ENCODE assay signal across 12 mouse cellular contexts in genomic region chr11:97714784-97715760, GRCm38 (mm10). TPM values are rescaled to one million over a fixed set of nuclear protein-coding genes. Genes with fewer than 3 reads are reported as not detected.
DNase-seq lines count a peak whose midpoint lies in the region; ATAC-seq and TF ChIP-seq lines count a peak whose summit lies in the region.
"Had no signal": no experiment of that assay in that cellular context is flagged by ENCODE, and none has a peak within 500 bp of the region (broad histone marks: within the 10 kb centered on the region; RNA-seq: fewer than 3 reads in every experiment).

No protein-coding gene starts in this region.

- ATAC-seq in lung, embryonic 16.5 days (ENCODE audit: low read depth): peak; percentile 47; the same call in 1 of the 2 replicates
- ATAC-seq in cerebellum, adult (ENCODE audit: insufficient number of reproducible peaks, low FRiP score, low TSS enrichment): no peak
- ATAC-seq: forebrain, embryonic 13.5 days had no signal

- no peak for TF ChIP-seq POLR2A in bone marrow, adult 2 months (IDR thresholded peaks at IDR 0.05; ENCODE audit: borderline replicate concordance, control insufficient read depth, low read depth, low read length)

- H3K4me3 ChIP-seq in left cerebral cortex, adult 2 months: no peak overlapping the region
- no peak overlapping the region for H3K4me3 ChIP-seq in bone marrow, adult 2 months (replicated peaks; ENCODE audit: control insufficient read depth, low read depth, low read length)
- no peak overlapping the region for H3K4me3 ChIP-seq in lung, embryonic 16.5 days (ENCODE audit: low read length)
- H3K4me3 ChIP-seq: forebrain, embryonic 13.5 days; hindbrain, embryonic 10.5 days; neural tube, embryonic 13.5 days had no signal

- no peaks in the 10 kb centered on the region for H3K27me3 ChIP-seq in lung, embryonic 16.5 days (ENCODE audit: control insufficient read depth, insufficient read depth, low read depth, low read length)
- H3K27me3 ChIP-seq: forebrain, embryonic 13.5 days; neural tube, embryonic 13.5 days had no signal

- peak in 1 of 2 experiments; percentile 43 for DNase-seq in left cerebral cortex, adult 2 months (ENCODE audit: extremely low spot score in 1 of 2, low spot score in 2 of 2)
- DNase-seq in left cerebral cortex, postnatal 4 days: no peak
- DNase-seq in MN1 (ENCODE audit: low spot score): peak; percentile 79
- DNase-seq in layer of hippocampus, postnatal 25 days (ENCODE audit: extremely low spot score in 1 of 2, low spot score in 1 of 2): no peak
- DNase-seq: cerebellum, adult 9-10 months; kidney, postnatal 4 days had no signal

- H3K36me3 ChIP-seq in lung, embryonic 16.5 days (ENCODE audit: control insufficient read depth, insufficient read depth, low read length): peaks cover 32% of the 10 kb centered on the region

- H3K9ac ChIP-seq in lung, embryonic 16.5 days (ENCODE audit: low read length): no peak overlapping the region
- H3K9ac ChIP-seq: forebrain, embryonic 13.5 days; neural tube, embryonic 13.5 days had no signal

- H3K9me3 ChIP-seq in lung, embryonic 16.5 days (ENCODE audit: control insufficient read depth, low read length): no peaks in the 10 kb centered on the region
- H3K9me3 ChIP-seq: forebrain, embryonic 13.5 days; hindbrain, embryonic 10.5 days; neural tube, embryonic 13.5 days had no signal

- intact Hi-C loops in left cerebral cortex, adult 2 months (cut with DNase I): loop anchor here (1.0 to 2.0 kb wide), 2 partner anchors 30 to 38 kb away; partner anchors contain the start of gene Pip4k2b
- intact Hi-C loops in left cerebral cortex, postnatal 4 days (cut with DNase I): no loop called here

- H3K27ac ChIP-seq in left cerebral cortex, adult 2 months: peak overlapping the region; percentile 62; the same call in 1 of the 2 replicates
- peak overlapping the region; percentile 17; the same call in 1 of the 2 replicates for H3K27ac ChIP-seq in bone marrow, adult 2 months (ENCODE audit: control insufficient read depth, insufficient read depth, low read depth, low read length, poor library complexity)
- no peak overlapping the region for H3K27ac ChIP-seq in lung, embryonic 16.5 days (ENCODE audit: low read length)
- H3K27ac ChIP-seq: forebrain, embryonic 13.5 days; hindbrain, embryonic 10.5 days; neural tube, embryonic 13.5 days had no signal

- 55% methylated on average over 14 of the region's 14 CpGs for WGBS in bone marrow, adult 2 months
- 79% methylated on average over 14 of the region's 14 CpGs for WGBS in lung, embryonic 16.5 days

- TF ChIP-seq CTCF in left cerebral cortex, adult 2 months (IDR thresholded peaks at IDR 0.05): no peak
- no peak for TF ChIP-seq CTCF in bone marrow, adult 2 months (IDR thresholded peaks at IDR 0.05; ENCODE audit: control insufficient read depth, insufficient read depth, low read length)

- no peak overlapping the region for H3K4me2 ChIP-seq in lung, embryonic 16.5 days (ENCODE audit: low read depth, low read length)
- H3K4me2 ChIP-seq: forebrain, embryonic 13.5 days; neural tube, embryonic 13.5 days had no signal

- peaks cover 3% of the 10 kb centered on the region; the same call in 1 of the 2 replicates for H3K4me1 ChIP-seq in bone marrow, adult 2 months (ENCODE audit: control insufficient read depth, insufficient read depth, low read length)
- H3K4me1 ChIP-seq in lung, embryonic 16.5 days (replicated peaks; ENCODE audit: control insufficient read depth, insufficient read depth, low read length): no peaks in the 10 kb centered on the region
- H3K4me1 ChIP-seq: forebrain, embryonic 13.5 days; hindbrain, embryonic 10.5 days; neural tube, embryonic 13.5 days had no signal

RNA-seq across cellular contexts. Expression of gene Psmb3, which starts 11.9 kb away (rescaled TPM):
- total RNA-seq in left cerebral cortex, adult 2 months (2021): 100 to 1,000 TPM; 113 to 123 TPM
- total RNA-seq in left cerebral cortex, postnatal 4 days (2021): 100 to 1,000 TPM; 168 to 172 TPM
- 138 and 152 TPM in 2 replicates for polyA plus RNA-seq in bone marrow, adult 2 months (2011; ENCODE audit: insufficient read depth, insufficient read length, low replicate concordance, missing spikeins)
- 430 and 457 TPM in 2 replicates for polyA plus RNA-seq in lung, embryonic 16.5 days (2015; fragmentation: Nextera tagmentation; extraction: Ambion mirVana)
- 100 to 1,000 TPM; 125 to 144 TPM for total RNA-seq in layer of hippocampus, postnatal 25 days (2021)

RNA-seq across cellular contexts. Expression of gene Pcgf2, which starts 14.8 kb away (rescaled TPM):
- total RNA-seq in left cerebral cortex, adult 2 months (2021): 10 to 100 TPM; 36.2 to 39.6 TPM
- total RNA-seq in left cerebral cortex, postnatal 4 days (2021): 100 to 1,000 TPM; 100 to 104 TPM
- polyA plus RNA-seq in bone marrow, adult 2 months (2011; ENCODE audit: insufficient read depth, insufficient read length, low replicate concordance, missing spikeins): 7.0 and 10.7 TPM in 2 replicates
- 16.2 and 16.5 TPM in 2 replicates for polyA plus RNA-seq in lung, embryonic 16.5 days (2015; fragmentation: Nextera tagmentation; extraction: Ambion mirVana)
- total RNA-seq in layer of hippocampus, postnatal 25 days (2021): 10 to 100 TPM; 19.7 to 27.9 TPM

RNA-seq across cellular contexts. Expression of gene Pip4k2b, which starts 29.4 kb away (rescaled TPM):
- total RNA-seq in left cerebral cortex, adult 2 months (2021): 100 to 1,000 TPM; 114 to 117 TPM
- 100 to 1,000 TPM; 180 to 185 TPM for total RNA-seq in left cerebral cortex, postnatal 4 days (2021)
- 9.5 and 11.7 TPM in 2 replicates for polyA plus RNA-seq in bone marrow, adult 2 months (2011; ENCODE audit: insufficient read depth, insufficient read length, low replicate concordance, missing spikeins)
- 1.3 and 2.2 TPM in 2 replicates for polyA plus RNA-seq in lung, embryonic 16.5 days (2015; fragmentation: Nextera tagmentation; extraction: Ambion mirVana)
- total RNA-seq in layer of hippocampus, postnatal 25 days (2021): 100 to 1,000 TPM; 104 to 105 TPM

RNA-seq across cellular contexts. Expression of gene Cisd3, which starts 29.4 kb away (rescaled TPM):
- total RNA-seq in left cerebral cortex, adult 2 months (2021): 10 to 100 TPM; 47.7 to 57.6 TPM
- total RNA-seq in left cerebral cortex, postnatal 4 days (2021): 10 to 100 TPM; 25.8 to 28.5 TPM
- 29.3 and 76.0 TPM in 2 replicates for polyA plus RNA-seq in bone marrow, adult 2 months (2011; ENCODE audit: insufficient read depth, insufficient read length, low replicate concordance, missing spikeins)
- 57.5 and 66.6 TPM in 2 replicates for polyA plus RNA-seq in lung, embryonic 16.5 days (2015; fragmentation: Nextera tagmentation; extraction: Ambion mirVana)
- total RNA-seq in layer of hippocampus, postnatal 25 days (2021): 10 to 100 TPM; 47.0 to 55.1 TPM

RNA-seq across cellular contexts. Expression of gene Cwc25, which starts 51.3 kb away (rescaled TPM):
- 10 to 100 TPM; 19.5 to 21.3 TPM for total RNA-seq in left cerebral cortex, adult 2 months (2021)
- total RNA-seq in left cerebral cortex, postnatal 4 days (2021): 10 to 100 TPM; 17.6 to 20.4 TPM
- 10.4 and 11.7 TPM in 2 replicates for polyA plus RNA-seq in bone marrow, adult 2 months (2011; ENCODE audit: insufficient read depth, insufficient read length, low replicate concordance, missing spikeins)
- 16.1 and 18.5 TPM in 2 replicates for polyA plus RNA-seq in lung, embryonic 16.5 days (2015; fragmentation: Nextera tagmentation; extraction: Ambion mirVana)
- total RNA-seq in layer of hippocampus, postnatal 25 days (2021): 10 to 100 TPM; 19.2 to 20.6 TPM
